Mouse (Mus musculus): Measurements from ENCODE around the gene Ncbp2.
"Not testable (repeated sequence)": the region's sequence is repeated elsewhere in the genome, so short reads cannot be mapped to it uniquely, and the experiment has no call there.

Ncbp2 gene

GRCm38 (mm10) chr16:31934550-31935010 is 13.7 kb upstream of the Ncbp2 start:
- DNase-seq (ENCODE audit: low read depth, low spot score) = no peak

DNA sequence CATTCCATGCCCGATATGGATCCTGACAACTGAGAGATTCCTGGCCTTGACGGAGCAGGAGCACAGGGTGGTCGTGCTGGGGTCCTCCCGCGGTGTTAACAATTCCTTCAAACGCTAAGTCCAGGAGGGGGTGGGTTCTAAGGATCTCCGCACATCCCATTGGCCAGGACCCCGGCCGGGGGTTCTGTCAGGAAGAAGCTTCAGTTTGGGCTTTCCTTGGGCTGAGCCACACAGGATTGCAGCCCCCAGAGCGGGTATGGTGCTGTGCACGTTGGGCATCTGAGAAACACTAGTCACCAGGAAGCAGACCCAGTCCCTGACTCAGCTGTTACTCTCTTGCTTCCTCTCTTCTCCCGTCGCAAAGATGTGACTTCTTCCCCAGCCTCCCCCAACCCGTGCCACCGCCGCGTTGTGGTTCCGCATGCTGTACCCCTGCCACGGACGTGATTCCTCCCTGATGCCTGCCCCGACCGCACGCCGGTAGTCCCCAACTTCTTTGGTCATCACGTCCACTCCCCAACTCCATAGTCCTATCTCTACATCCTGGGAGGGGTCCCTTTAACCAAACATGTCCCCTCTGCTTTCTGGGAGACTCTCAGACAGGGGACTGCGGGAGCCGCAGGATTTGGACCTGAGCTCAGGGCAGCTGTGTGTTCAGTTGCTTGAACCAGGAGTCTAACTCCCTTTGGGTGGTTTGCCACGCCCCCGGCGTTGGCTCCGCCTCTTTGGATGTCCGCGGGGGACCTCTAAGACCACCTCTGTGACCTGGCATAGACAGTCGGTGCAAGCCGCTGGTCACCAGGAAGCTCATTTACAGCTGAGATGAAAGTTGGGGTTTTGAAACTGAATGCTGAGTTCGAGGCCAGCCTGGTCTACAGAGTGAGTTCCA is 13.0 kb upstream of the Ncbp2 start:
- DNase-seq (ENCODE audit: low read depth, low spot score) = peak; percentile 28

DNA sequence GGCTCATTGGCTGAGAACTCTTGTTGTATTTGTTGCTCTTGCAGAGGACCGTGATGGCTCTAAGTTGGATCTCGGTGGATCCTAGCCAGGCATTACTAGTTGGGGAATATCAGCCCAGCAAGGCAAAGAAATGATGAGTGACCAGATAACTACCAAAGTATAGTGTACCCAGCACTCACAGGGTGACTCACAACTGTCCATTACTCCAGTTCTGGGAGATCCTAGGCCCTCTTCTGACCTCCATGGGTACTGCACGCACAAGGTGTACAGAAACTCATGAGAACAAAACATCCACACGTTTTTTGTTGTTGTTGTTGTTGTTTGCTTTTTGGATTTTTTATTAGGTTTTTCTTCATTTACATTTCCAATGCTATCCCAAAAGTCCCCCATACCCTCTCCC is 11.7 kb upstream of the Ncbp2 start:
- DNase-seq (ENCODE audit: low read depth, low spot score) = no peak

DNA sequence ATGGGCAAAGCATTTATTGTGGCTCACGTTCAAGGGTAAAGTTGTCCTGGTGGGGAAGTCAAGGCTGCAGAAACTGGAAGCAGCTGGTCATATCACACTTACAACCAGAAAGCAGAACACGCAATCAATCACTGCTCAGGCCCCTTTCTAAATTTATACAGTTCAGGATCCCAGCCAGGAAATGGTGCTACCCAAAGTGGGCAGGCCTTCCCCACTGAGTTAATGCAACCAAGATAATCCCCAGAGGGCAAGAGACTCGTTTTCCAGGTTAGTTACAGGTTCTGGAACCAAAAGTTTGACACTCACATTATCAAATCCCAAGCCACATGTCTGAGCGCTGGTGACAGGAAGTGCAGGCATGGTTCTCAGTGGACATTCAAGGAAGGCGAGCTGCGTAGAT is 9.5 kb upstream of the Ncbp2 start:
- no peak for DNase-seq (ENCODE audit: low read depth, low spot score)

- no peak for DNase-seq (ENCODE audit: low read depth, low spot score)
Measured at GRCm38 (mm10) chr16:31940586-31940985, 7.7 kb upstream of the Ncbp2 start.

- DNase-seq (ENCODE audit: low read depth, low spot score) = peak; percentile 75
Measured at GRCm38 (mm10) chr16:31943980-31944379, 4.3 kb upstream of the Ncbp2 start.

DNA sequence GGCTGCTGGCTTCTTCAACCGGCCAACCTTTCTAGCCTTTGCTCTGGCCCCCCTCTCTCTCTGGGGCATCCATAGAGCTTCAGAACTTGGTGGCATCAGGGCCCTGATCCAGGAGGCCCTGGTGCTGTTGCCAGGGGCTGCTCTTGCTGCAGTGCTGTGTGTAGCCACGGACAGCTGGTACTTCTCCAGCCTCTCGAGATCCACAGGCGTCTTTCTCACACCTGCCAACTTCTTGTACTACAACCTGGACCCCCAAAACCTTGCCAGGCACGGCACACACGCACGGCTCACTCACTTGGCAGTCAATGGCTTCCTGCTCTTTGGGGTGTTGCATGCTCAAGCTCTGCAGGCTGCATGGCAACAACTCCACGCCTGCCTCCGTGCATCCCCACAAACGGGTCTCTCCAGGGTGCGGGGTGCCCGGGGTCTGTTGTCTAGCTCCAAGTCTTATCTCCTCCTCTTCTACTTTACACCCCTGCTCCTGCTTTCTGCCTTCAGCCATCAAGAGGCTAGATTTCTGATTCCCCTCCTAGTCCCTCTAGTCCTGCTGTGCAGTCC is 3.5 kb upstream of the Ncbp2 start:
- no peak for DNase-seq (ENCODE audit: low read depth, low spot score)

- no peak for DNase-seq (ENCODE audit: low read depth, low spot score)
Measured at GRCm38 (mm10) chr16:31945372-31945771, 2.9 kb upstream of the Ncbp2 start.

DNA sequence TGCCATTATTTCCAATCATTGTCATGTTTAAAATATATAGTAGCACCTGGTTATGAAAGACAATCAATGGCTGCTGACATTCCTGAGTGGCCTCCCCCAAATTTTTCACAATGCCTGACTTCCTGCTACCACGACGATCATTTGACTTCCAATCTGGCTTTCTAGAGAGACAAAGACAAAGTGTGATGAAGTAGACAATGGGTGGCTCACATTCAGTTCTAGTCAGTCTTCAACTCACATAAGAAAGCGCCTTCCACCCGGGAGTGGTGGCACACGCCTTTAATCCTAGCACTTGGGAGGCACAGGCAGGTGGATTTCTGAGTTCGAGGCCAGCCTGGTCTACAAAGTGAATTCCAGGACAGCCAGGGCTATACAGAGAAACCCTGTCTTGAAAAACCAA is 2.3 kb upstream of the Ncbp2 start:
- not testable (repeated sequence) for DNase-seq (ENCODE audit: low read depth, low spot score)

DNA sequence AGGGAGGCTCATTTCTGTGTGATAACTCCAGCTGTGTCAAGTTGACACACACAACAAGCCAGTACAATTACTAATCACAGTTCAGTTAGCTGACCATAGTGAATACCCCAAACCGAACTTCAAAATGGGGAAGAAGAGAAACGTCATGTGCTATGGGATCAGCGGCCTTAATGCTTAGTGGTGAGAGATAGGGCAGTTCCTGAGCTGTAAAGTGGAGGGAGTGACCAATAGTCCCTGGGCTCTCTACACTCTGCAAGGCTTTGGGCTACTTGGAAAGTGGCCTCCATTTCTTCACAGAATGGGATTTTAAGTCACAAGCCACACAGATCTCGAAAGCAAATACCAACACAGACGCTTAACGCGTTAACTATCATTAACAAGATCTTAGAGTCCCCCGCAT is 980 bp upstream of the Ncbp2 start:
- no peak for DNase-seq (ENCODE audit: low read depth, low spot score)

DNA sequence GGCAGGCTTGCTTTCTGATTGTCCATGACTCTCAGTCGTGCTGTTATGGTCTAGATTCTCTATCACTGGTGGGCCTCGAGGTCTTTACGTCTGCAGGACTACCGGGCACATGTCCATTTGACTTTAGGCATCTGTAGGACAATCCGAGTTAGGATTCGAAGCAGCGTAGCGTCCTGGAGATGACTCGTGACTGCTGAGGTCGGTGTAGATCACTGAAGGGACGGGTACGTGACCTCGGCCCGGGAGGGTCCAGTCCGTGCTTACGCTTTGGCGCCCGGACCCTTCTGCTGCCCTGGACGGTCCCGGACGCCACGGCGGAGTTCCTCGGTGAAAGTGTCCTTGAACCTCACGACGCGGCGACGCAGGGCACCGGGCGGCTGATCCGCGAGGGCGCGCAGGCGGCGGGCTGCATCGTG is 404 bp upstream of the Ncbp2 start:
- DNase-seq (ENCODE audit: low read depth, low spot score) = no peak

DNA sequence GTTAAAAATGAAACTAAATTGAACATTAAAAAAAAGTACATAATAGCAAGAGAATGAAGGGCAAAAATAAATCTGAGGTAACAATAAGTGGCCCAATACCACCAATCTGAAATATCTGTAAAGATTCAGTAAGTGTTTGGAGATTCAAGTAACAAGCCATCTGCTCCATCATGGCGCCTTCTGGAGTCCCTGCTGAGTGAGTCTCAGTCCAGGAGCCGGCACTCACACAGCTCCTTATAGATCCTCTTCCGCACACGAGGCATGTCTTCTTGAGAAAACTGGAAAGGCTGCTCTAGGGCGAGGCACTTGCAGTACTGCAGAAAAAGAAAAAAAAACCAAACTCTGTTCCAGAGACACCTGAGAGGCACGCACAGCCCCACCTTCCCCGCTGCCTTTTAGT is 14.9 kb downstream of the Ncbp2 start:
- DNase-seq (ENCODE audit: low read depth, low spot score) = no peak

GRCm38 (mm10) chr16:31975258-31975657 is 26.9 kb downstream of the Ncbp2 start:
- no peak for DNase-seq (ENCODE audit: low read depth, low spot score)

GRCm38 (mm10) chr16:31979501-31979900 is 31.2 kb downstream of the Ncbp2 start:
- no peak for DNase-seq (ENCODE audit: low read depth, low spot score)

GRCm38 (mm10) chr16:31980946-31981345 is 32.6 kb downstream of the Ncbp2 start:
- DNase-seq (ENCODE audit: low read depth, low spot score) = no peak

DNA sequence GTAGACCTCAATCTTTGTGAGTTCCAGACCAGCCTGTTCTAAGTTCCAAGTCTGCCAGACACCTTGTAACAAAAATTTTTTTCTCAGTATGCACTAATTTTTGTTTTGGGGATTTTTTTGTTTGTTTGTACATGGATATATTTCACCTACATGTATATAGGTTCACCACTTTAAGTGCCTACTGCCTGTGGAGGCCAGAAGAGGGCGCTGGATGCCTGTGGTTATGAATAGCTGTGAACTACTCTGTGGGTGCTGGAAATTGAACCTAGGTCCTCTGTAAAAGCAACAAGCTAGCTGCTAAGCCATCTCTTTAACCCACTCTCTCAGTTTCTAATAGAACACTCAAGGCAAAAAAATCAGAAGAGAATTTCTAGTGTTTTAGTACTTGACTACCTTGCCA is 43.7 kb downstream of the Ncbp2 start:
- no peak for DNase-seq (ENCODE audit: low read depth, low spot score)

DNA sequence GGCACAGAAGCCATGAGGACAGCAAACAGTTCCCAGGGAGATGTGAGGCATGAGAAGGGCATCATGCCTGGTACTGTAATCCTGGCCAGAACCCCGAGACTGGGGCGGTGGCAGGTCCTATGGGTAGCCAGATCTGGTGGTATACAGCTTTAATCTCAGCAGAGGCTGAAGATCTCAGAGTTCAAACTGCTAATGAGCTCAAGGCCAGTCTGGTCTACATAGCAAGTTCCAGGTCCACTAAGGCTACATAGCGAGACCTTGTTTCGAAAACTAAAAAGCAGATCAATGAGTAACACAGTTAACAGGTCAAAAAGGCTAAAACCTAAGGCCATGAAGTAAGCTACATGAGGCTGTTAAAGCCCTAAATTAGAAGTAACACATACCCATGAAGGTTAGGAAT is 44.9 kb downstream of the Ncbp2 start:
- no peak for DNase-seq (ENCODE audit: low read depth, low spot score)

DNA sequence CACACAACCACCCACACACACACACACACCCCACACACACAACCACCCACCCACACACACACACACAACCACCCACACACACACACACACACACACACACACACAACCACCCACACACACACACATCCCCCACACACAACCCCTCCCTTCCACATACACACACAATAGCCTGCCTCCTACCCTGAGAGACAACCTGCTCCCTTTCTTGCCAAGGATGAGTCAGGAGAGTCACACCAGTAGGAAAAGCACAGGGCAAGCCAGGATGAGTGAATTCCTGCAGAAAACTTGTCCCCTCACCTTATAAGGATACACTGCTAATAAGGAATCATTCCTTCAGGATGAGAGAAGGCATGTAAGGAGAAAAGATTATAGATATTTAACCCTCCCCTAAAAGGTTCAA is 45.6 kb downstream of the Ncbp2 start:
- DNase-seq (ENCODE audit: low read depth, low spot score) = no peak

- no peak for DNase-seq (ENCODE audit: low read depth, low spot score)
Measured at GRCm38 (mm10) chr16:31996371-31996770, 48.1 kb downstream of the Ncbp2 start.

GRCm38 (mm10) chr16:32002509-32003477 is 54.5 kb downstream of the Ncbp2 start, which contains the start of gene Senp5:
TSS of gene Senp5 (minus strand) at chr16:32003287.
- DNase-seq (ENCODE audit: low read depth, low spot score) = peak; percentile 92

DNA sequence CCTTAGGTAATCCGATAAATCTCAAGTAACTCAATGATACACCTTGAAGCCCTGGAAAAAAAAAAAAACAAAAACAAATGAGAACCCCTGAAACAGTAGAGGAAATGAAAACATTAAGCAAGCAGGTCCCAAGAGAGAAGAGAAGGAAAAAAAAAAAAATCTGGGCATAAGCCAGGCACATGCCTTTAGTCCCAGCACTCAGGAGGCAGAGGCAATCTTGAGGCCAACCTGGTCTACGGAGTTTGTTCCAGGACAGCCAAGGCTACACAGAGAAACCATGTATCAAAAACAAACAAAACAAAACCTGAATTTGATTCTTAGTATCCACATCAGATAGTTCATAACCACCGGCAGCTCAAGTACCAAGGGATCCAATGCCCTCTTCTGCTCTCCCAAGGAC is 56.4 kb downstream of the Ncbp2 start:
- no peak for DNase-seq (ENCODE audit: low read depth, low spot score)
